Mouse (Mus musculus) midbrain, postnatal 0 days (tissue): ENCODE results near the gene B230217C12Rik. TPM values are rescaled to one million over a fixed set of nuclear protein-coding genes. Genes with fewer than 3 reads are reported as not detected.

Source experiments
- ATAC-seq: fragments of 200-750 bp; cut with Nextera tagmentation; 2 replicates; pipeline ENCODE4 v1.8.0; 2017; ENCODE audit warnings: moderate number of reproducible peaks, mild to moderate bottlenecking, moderate TSS enrichment, moderate library complexity; ENCODE audit not compliant: low FRiP score
- DNase-seq: peaks from one replicate; pipeline ENCODE4 v3.0.0-alpha.2; 2015; ENCODE audit warnings: low spot score
- H3K27ac ChIP-seq: fragments of 300-500 bp; sonication (generic); 2 replicates; pipeline ENCODE4 v1.5.1; 2014; ENCODE audit warnings: low read depth, mild to moderate bottlenecking, low read length, mixed read lengths
- H3K27me3 ChIP-seq: fragments of 300-500 bp; sonication (generic); 2 replicates; pipeline ENCODE4 v1.6.1; 2014; ENCODE audit warnings: low read length, control low read depth, mixed read lengths; ENCODE audit not compliant: insufficient read depth
- H3K36me3 ChIP-seq: fragments of 300-500 bp; sonication (generic); 2 replicates; pipeline ENCODE4 v1.6.1; 2014; ENCODE audit warnings: low read length, control low read depth, mixed read lengths; ENCODE audit not compliant: insufficient read depth
- H3K4me1 ChIP-seq: fragments of 300-500 bp; sonication (generic); 2 replicates; pipeline ENCODE4 v1.6.1; 2014; ENCODE audit warnings: mild to moderate bottlenecking, control low read depth, antibody characterized with exemption, low read length, mixed read lengths; ENCODE audit not compliant: insufficient read depth
- H3K4me2 ChIP-seq: fragments of 300-500 bp; sonication (generic); 2 replicates; pipeline ENCODE4 v1.6.1; 2014; ENCODE audit warnings: low read depth, mild to moderate bottlenecking, low read length, mixed read lengths; ENCODE audit not compliant: poor library complexity, severe bottlenecking
- H3K4me3 ChIP-seq: fragments of 300-500 bp; sonication (generic); 2 replicates; pipeline ENCODE4 v1.5.1; 2014; ENCODE audit warnings: low read depth, mild to moderate bottlenecking, low read length, moderate library complexity
- H3K9ac ChIP-seq: fragments of 300-500 bp; sonication (generic); replicated peaks from 2 replicates; pipeline ENCODE4 v1.6.1; 2014; ENCODE audit warnings: mild to moderate bottlenecking, low read length, moderate library complexity, mixed read lengths; ENCODE audit not compliant: poor library complexity, severe bottlenecking
- H3K9me3 ChIP-seq: fragments of 300-500 bp; sonication (generic); 2 replicates; pipeline ENCODE4 v1.6.1; 2016; ENCODE audit warnings: low read length, control low read depth
- CTCF ChIP-seq: IDR thresholded peaks from 2 replicates; pipeline ENCODE4 v1.5.1; 2016; ENCODE audit warnings: antibody characterized with exemption, mild to moderate bottlenecking
- WGBS: fragments of 180-500 bp; shearing (Covaris S2); extraction: QIAGEN DNeasy Blood & Tissue Kit; methylation state at CpG from one replicate; pipeline ENCODE4 v1.1.7; 2014; 5-methylcytosine and 5-hydroxymethylcytosine counted together
- polyA plus RNA-seq: library from polyadenylated mRNA; unstranded; fragments of >200 nt; fragmentation: Nextera tagmentation; extraction: Ambion mirVana; gene quantifications from 2 replicates; pipeline ENCODE4 v1.2.1, GENCODE M21; 2015
- total RNA-seq: library from RNA; depleted of rRNA; stranded (reverse); fragments of >200 nt; gene quantifications from 2 replicates; pipeline ENCODE4 v1.2.3, GENCODE M21; 2014; rRNA removed

The B230217C12Rik gene
- total RNA-seq (37.7 and 43.6 TPM in 2 replicates), polyA plus RNA-seq (38.2 and 41.8 TPM in 2 replicates)

DNA sequence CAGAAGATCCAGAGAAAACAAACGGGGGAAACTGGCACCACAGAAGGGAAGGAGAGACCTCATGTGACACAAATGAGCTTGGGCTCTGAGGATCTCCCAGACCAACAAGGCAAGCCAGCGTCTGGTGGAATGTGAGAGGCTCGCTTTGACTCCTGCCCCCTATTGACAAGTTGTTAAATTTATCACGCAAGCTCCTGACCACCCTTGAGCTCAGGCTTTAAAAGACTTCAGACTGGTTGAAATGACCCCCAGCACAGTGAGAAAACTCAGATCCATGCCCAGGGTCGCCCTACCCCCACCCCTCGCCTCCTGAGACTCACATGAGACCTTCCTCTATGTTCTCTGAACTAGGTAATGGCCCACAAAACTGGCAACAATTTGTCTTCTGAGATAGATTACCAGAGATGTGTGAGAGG lies at the start of gene B230217C12Rik:
Gene B230217C12Rik (plus strand): TSS at position 242 of the 416 bp plus-strand sequence.
- ATAC-seq (peak; percentile 69), DNase-seq (peak; percentile 81)
- peak within 1 kb of the TSS; percentile 61 for H3K4me2 ChIP-seq
- H3K9me3 ChIP-seq = no peaks in the 10 kb centered on the region
- peak within 1 kb of the TSS; percentile 95 for H3K27ac ChIP-seq
- WGBS = 0% methylated on average over 6 of the region's 6 CpGs
- peak within 1 kb of the TSS; percentile 86 for H3K9ac ChIP-seq
- peaks cover 15% of the 10 kb centered on the region for H3K36me3 ChIP-seq
- peak within 1 kb of the TSS; percentile 54 for H3K4me3 ChIP-seq
- H3K27me3 ChIP-seq = no peaks in the 10 kb centered on the region
- peaks cover 3% of the 10 kb centered on the region; the same call in 1 of the 2 replicates for H3K4me1 ChIP-seq
- peak; percentile 68 for TF ChIP-seq CTCF

DNA sequence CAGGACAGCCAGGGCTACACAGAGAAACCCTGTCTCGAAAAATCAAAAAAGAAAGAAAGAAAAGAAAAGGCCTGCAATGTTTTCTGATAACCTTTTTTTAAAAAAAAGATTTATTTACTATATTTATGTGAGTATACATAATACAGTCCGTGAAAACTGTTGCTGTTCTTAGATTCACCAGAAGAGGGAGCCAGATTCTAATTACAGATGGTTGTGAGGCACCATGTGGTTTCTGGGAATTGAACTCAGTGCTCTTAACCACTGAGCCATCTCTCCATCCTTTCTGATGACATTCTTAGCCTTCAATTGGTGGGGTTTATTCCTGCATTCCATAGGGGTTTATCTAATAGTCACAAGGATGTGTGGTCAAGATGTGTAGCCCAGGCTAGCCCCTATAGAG lies 47.4 kb upstream of the B230217C12Rik start:
- Histone ChIP-seq H3K9me3 (no peaks in the 10 kb centered on the region), H3K9ac (no peak overlapping the region), H3K4me3 (no peak overlapping the region), H3K4me1 (no peaks in the 10 kb centered on the region), H3K27me3 (no peaks in the 10 kb centered on the region), H3K4me2 (no peak overlapping the region), H3K36me3 (no peaks in the 10 kb centered on the region), H3K27ac (no peak overlapping the region)
- peak; percentile 73 for TF ChIP-seq CTCF
- ATAC-seq (no peak), DNase-seq (peak; percentile 74)
- WGBS = 15% methylated on average over 2 of the region's 2 CpGs

DNA sequence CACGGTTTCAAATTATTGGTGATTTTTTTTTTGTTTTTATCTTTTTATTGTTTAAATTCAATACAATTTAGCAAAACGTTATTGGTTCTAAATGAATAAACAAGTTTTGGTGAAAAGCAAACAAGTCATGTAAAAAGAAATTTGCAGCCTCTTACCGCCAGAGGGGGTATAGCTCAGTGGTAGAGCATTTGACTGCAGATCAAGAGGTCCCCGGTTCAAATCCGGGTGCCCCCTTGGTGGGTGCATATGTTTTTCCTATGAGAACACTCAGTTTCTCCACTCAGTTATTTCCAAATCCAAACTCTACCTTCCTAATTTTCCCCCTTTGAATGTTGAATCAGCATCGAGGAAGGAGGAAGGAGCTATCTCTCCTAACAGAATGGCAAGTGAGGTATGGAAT lies 43.7 kb upstream of the B230217C12Rik start:
- TF ChIP-seq CTCF = peak; percentile 61
- no peaks in the 10 kb centered on the region for H3K27me3 ChIP-seq
- H3K4me3 ChIP-seq = no peak overlapping the region
- no peaks in the 10 kb centered on the region for H3K36me3 ChIP-seq
- DNase-seq (peak; percentile 80), ATAC-seq (no peak)
- H3K4me1 ChIP-seq = peaks cover 4% of the 10 kb centered on the region; the same call in 1 of the 2 replicates
- H3K4me2 ChIP-seq = no peak overlapping the region
- WGBS = 4% methylated on average over 6 of the region's 6 CpGs
- no peaks in the 10 kb centered on the region for H3K9me3 ChIP-seq
- H3K27ac ChIP-seq = no peak overlapping the region
- H3K9ac ChIP-seq = no peak overlapping the region

DNA sequence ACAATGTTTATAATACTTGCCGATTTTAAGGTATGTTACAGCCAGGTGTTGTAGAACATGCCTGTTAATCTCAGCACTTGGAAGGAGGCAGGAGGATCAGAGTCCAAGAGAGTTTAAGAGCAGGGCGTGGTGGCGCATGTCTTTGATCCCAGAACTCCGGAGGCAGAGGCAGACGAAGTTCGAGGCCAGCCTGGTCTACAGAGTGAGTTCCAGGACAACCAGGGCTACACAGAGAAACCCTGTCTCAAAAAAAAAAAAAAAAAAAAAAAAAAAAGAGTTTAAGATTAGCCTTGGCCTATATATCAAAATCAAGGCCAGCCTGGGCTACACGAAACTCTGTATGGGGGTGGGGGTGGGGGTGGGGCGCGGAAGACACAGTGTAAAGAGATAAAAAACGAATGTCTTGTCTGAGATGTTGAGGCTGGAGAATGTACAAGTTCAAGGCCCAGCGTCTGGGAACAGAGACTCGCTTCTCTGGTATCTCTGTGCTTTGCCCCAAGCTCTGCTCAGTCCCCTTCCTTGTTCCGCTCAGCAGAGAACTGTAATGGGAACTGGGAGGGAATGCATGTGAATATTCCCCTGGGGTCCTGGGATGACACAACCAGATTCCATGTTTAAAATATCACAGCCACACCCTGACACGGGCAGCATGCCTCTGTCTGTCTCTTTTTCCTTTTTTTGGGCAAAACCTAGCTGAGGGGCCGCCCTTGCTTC lies 43.1 kb upstream of the B230217C12Rik start:
- ATAC-seq (no peak), DNase-seq (no peak)
- H3K9me3 ChIP-seq = no peaks in the 10 kb centered on the region
- H3K27me3 ChIP-seq = no peaks in the 10 kb centered on the region
- 56% methylated on average over 15 of the region's 15 CpGs for WGBS
- H3K9ac ChIP-seq = no peak overlapping the region
- H3K27ac ChIP-seq = 0 out of 2 replicates have a peak overlapping the region, but pooled peaks have one; percentile 95
- peaks cover 10% of the 10 kb centered on the region for H3K4me1 ChIP-seq
- TF ChIP-seq CTCF = no peak
- no peaks in the 10 kb centered on the region for H3K36me3 ChIP-seq
- peak overlapping the region; percentile 89; the same call in 1 of the 2 replicates for H3K4me3 ChIP-seq
- peak overlapping the region; percentile 71 for H3K4me2 ChIP-seq

DNA sequence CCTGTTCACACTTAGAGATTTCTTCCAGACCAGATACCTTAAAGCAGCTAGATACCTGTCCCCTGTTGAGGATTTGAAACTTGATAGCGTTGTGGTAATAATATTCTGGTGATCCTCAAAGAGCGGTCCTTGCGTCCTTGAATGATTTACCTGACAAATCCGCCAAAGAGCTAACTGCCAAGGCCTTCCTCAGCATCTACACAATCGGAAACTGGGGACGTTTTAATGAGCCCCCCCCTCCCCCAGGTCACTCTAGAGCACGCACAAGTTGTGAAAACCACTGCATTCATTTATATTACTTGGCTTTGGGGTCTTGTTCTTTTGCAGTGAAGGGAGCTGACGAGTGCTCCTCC lies 42.5 kb upstream of the B230217C12Rik start:
- TF ChIP-seq CTCF = no peak
- Histone ChIP-seq H3K27me3 (no peaks in the 10 kb centered on the region), H3K9ac (no peak overlapping the region)

DNA sequence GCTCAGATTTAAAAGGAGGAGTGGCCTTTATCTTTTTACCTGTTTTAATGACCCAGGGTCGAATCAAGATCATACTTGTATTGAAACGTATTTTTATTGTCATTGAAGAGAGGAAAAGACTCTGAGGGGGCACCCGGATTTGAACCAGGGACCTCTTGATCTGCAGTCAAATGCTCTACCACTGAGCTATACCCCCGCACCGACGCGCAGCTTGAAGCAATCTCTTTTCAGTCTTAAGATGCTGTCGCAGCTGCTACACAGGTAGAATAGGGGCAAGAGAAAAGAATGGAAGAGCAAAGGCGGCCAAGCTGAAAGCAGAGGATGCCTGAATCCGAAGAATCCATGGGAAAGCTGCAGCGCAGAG lies 41.8 kb upstream of the B230217C12Rik start, which contains the start of gene Lasp1:
Gene Lasp1 (plus strand): TSS at position 219 of the 364 bp plus-strand sequence.
- ATAC-seq (peak; percentile 67), DNase-seq (peak; percentile 91)
- no peaks in the 10 kb centered on the region for H3K36me3 ChIP-seq
- peak within 1 kb of the TSS; percentile 71 for H3K4me2 ChIP-seq
- no peaks in the 10 kb centered on the region for H3K27me3 ChIP-seq
- no peak for TF ChIP-seq CTCF
- under 1% methylated on average over 11 of the region's 11 CpGs for WGBS
- peak within 1 kb of the TSS; percentile 95 for H3K27ac ChIP-seq
- peaks cover 10% of the 10 kb centered on the region for H3K4me1 ChIP-seq
- H3K4me3 ChIP-seq = peak within 1 kb of the TSS; percentile 89
- H3K9me3 ChIP-seq = no peaks in the 10 kb centered on the region
- H3K9ac ChIP-seq = peak within 1 kb of the TSS; percentile 85

More for the DNA sequence above, 42.5 kb upstream of the B230217C12Rik start:
- DNase-seq (no peak), ATAC-seq (no peak)
- H3K9me3 ChIP-seq = no peaks in the 10 kb centered on the region
- H3K4me3 ChIP-seq = peak overlapping the region; percentile 89
- peaks cover 10% of the 10 kb centered on the region for H3K4me1 ChIP-seq
- H3K36me3 ChIP-seq = no peaks in the 10 kb centered on the region
- peak overlapping the region; percentile 71 for H3K4me2 ChIP-seq
- H3K27ac ChIP-seq = peak overlapping the region; percentile 95; the same call in 1 of the 2 replicates
- WGBS = 29% methylated on average over 8 of the region's 8 CpGs
